Comparison of ENCODE assay signal across 8 mouse cellular contexts in the genomic region with DNA sequence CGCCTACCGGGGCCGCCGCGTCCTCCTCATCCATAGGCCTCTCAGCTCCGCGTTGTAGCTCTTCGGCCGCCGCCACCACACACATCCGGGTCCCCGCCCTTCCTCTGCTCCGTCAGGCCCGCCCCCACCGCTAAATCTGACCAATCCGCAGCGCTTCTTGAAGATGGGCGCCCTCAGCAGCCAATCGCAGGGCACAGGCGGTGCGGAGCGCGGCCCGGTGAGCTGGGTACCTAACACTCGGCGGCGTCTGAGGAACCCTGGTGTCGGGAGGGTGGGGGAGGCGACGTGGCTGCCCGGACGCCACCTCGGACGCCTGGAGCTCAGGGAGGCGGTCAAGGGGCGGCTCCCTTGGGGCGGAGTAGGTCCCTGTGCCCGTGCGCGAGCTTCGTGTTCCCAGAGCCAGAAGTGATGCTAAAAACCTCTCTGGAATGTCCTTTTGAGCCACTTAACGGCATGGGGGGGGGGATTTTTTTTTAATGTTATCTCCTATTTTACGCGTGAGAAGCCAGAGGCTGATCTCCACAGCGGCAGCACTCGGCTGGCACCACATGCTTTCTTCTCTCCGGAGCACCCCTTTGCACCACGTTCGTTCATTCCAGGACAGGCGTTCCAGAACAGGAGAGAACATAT. TPM values are rescaled to one million over a fixed set of nuclear protein-coding genes. Genes with fewer than 3 reads are reported as not detected.
A peak's percentile ranks its signal among the peaks of the same experiment; 100 is the strongest.
DNase-seq lines count a peak whose midpoint lies in the region; ATAC-seq and TF ChIP-seq lines count a peak whose summit lies in the region.

Spryd3 (minus strand) TSS at position 106 of the 630 bp plus-strand sequence.

- H3K4me2 ChIP-seq in forebrain, embryonic 13.5 days, result peak within 1 kb of the TSS; percentile 82
- H3K4me2 ChIP-seq in liver, postnatal 0 days (ENCODE audit: low read depth, low read length), result peak within 1 kb of the TSS; percentile 98
- peak within 1 kb of the TSS; percentile 76 for H3K4me2 ChIP-seq in neural tube, embryonic 14.5 days (ENCODE audit: low read depth, low read length)

- no peaks in the 10 kb centered on the region for H3K4me1 ChIP-seq in ES-Bruce4 (ENCODE audit: control insufficient read depth, insufficient read depth, low read length)
- peaks cover 19% of the 10 kb centered on the region for H3K4me1 ChIP-seq in forebrain, embryonic 13.5 days
- peaks cover 14% of the 10 kb centered on the region for H3K4me1 ChIP-seq in liver, postnatal 0 days (ENCODE audit: insufficient read depth)
- H3K4me1 ChIP-seq in neural tube, embryonic 14.5 days (ENCODE audit: control insufficient read depth, insufficient read depth, low read length), result peaks cover 7% of the 10 kb centered on the region

- no peaks in the 10 kb centered on the region for H3K9me3 ChIP-seq in ES-Bruce4 (replicated peaks; ENCODE audit: control insufficient read depth, insufficient read depth, low read length, poor library complexity, severe bottlenecking)
- no peaks in the 10 kb centered on the region for H3K9me3 ChIP-seq in forebrain, embryonic 13.5 days (replicated peaks)
- no peaks in the 10 kb centered on the region for H3K9me3 ChIP-seq in liver, postnatal 0 days (ENCODE audit: low read length)
- no peaks in the 10 kb centered on the region for H3K9me3 ChIP-seq in neural tube, embryonic 14.5 days (ENCODE audit: control insufficient read depth, low read length)

- no peak within 1 kb of the TSS; the same call in 1 of the 2 replicates for H3K27ac ChIP-seq in ES-Bruce4 (ENCODE audit: insufficient read depth, low read length)
- peak within 1 kb of the TSS; percentile 81 for H3K27ac ChIP-seq in forebrain, embryonic 13.5 days
- peak within 1 kb of the TSS; percentile 75 for H3K27ac ChIP-seq in liver, postnatal 0 days (ENCODE audit: low read depth)
- peak within 1 kb of the TSS; percentile 81 for H3K27ac ChIP-seq in neural tube, embryonic 14.5 days (ENCODE audit: low read depth, low read length)

- DNase-seq in heart, postnatal 10 days, result peak; percentile 99
- DNase-seq in large intestine, adult 2 months (ENCODE audit: low read depth, low spot score), result peak; percentile 89
- DNase-seq in liver, postnatal 0 days, result peak; percentile 98
- DNase-seq in testis, postnatal 10 days (ENCODE audit: low spot score), result peak; percentile 97

- peak within 1 kb of the TSS; percentile 71 for H3K9ac ChIP-seq in ES-Bruce4 (ENCODE audit: low read depth, poor library complexity, severe bottlenecking)
- H3K9ac ChIP-seq in forebrain, embryonic 13.5 days, result peak within 1 kb of the TSS; percentile 84
- H3K9ac ChIP-seq in liver, postnatal 0 days (replicated peaks), result peak within 1 kb of the TSS; percentile 87
- H3K9ac ChIP-seq in neural tube, embryonic 14.5 days (replicated peaks; ENCODE audit: low read depth, low read length), result peak within 1 kb of the TSS; percentile 89

- no peaks in the 10 kb centered on the region for H3K36me3 ChIP-seq in ES-Bruce4 (ENCODE audit: control insufficient read depth, insufficient read depth, low read length, poor library complexity, severe bottlenecking)
- H3K36me3 ChIP-seq in forebrain, embryonic 13.5 days (ENCODE audit: poor library complexity, severe bottlenecking), result peaks cover 22% of the 10 kb centered on the region
- peaks cover 18% of the 10 kb centered on the region for H3K36me3 ChIP-seq in liver, postnatal 0 days (replicated peaks; ENCODE audit: insufficient read depth, low read length)
- peaks cover 11% of the 10 kb centered on the region; the same call in 1 of the 2 replicates for H3K36me3 ChIP-seq in neural tube, embryonic 14.5 days (ENCODE audit: control insufficient read depth, insufficient read depth, low read length)

- TF ChIP-seq EP300 in ES-Bruce4 (IDR thresholded peaks at IDR 0.05; ENCODE audit: insufficient read depth, low read depth, low read length), result no peak
- TF ChIP-seq EP300 in liver, postnatal 0 days (IDR thresholded peaks at IDR 0.05; ENCODE audit: low read depth), result no peak

- H3K4me3 ChIP-seq in ES-Bruce4 (ENCODE audit: low read depth, low read length), result peak within 1 kb of the TSS; percentile 80
- peak within 1 kb of the TSS; percentile 84 for H3K4me3 ChIP-seq in forebrain, embryonic 13.5 days
- H3K4me3 ChIP-seq in liver, postnatal 0 days (ENCODE audit: low read depth, low read length), result peak within 1 kb of the TSS; percentile 92
- peak within 1 kb of the TSS; percentile 71 for H3K4me3 ChIP-seq in neural tube, embryonic 14.5 days (ENCODE audit: low read depth, low read length)

- under 1% methylated on average over 46 of the region's 50 CpGs for WGBS in forebrain, embryonic 13.5 days
- WGBS in large intestine, adult 2 months, result under 1% methylated on average over 50 of the region's 50 CpGs
- 1% methylated on average over 48 of the region's 50 CpGs for WGBS in liver, postnatal 0 days (ENCODE audit: insufficient replicate concordance)
- under 1% methylated on average over 49 of the region's 50 CpGs for WGBS in neural tube, embryonic 14.5 days

- TF ChIP-seq POLR2A in ES-Bruce4 (IDR thresholded peaks at IDR 0.05; ENCODE audit: insufficient read depth, low read length), result no peak

- no peaks in the 10 kb centered on the region for H3K27me3 ChIP-seq in ES-Bruce4 (ENCODE audit: control insufficient read depth, insufficient read depth, low read length, poor library complexity, severe bottlenecking)
- H3K27me3 ChIP-seq in forebrain, embryonic 13.5 days, result 0 out of 2 replicates have a peak, but pooled peaks cover 6% of the 10 kb centered on the region
- H3K27me3 ChIP-seq in liver, postnatal 0 days (ENCODE audit: insufficient read depth, low read length), result no peaks in the 10 kb centered on the region
- no peaks in the 10 kb centered on the region for H3K27me3 ChIP-seq in neural tube, embryonic 14.5 days (ENCODE audit: control insufficient read depth, insufficient read depth, low read length)

- peak; percentile 100 for ATAC-seq in cerebellum, adult (ENCODE audit: insufficient number of reproducible peaks, low FRiP score, low TSS enrichment)
- ATAC-seq in forebrain, embryonic 13.5 days, result peak; percentile 100
- ATAC-seq in liver, postnatal 0 days, result peak; percentile 100
- peak; percentile 99 for ATAC-seq in neural tube, embryonic 14.5 days (ENCODE audit: low read depth)

- TF ChIP-seq CTCF in ES-Bruce4 (IDR thresholded peaks at IDR 0.05; ENCODE audit: low read depth, low read length), result no peak
- TF ChIP-seq CTCF in liver, postnatal 0 days (IDR thresholded peaks at IDR 0.05; ENCODE audit: low read depth), result no peak

- intact Hi-C loops in heart, postnatal 10 days (cut with DNase I), result no loop called here

RNA-seq across cellular contexts. Expression of gene Spryd3, which starts in this region (rescaled TPM):
- polyA plus RNA-seq in ES-Bruce4 (2011; ENCODE audit: insufficient read depth, insufficient read length, low read depth, missing spikeins), result 11.7 and 15.1 TPM in 2 replicates
- 21.7 and 25.4 TPM in 2 replicates for polyA plus RNA-seq in forebrain, embryonic 13.5 days (2015; fragmentation: Nextera tagmentation; extraction: Ambion mirVana)
- total RNA-seq in heart, postnatal 10 days (2021), result 10 to 100 TPM; 19.1 to 22.2 TPM
- 32.1 and 35.9 TPM in 2 replicates for polyA plus RNA-seq in large intestine, adult 2 months (2012; rRNA removed)
- polyA plus RNA-seq in liver, postnatal 0 days (2015; fragmentation: Nextera tagmentation; extraction: Ambion mirVana), result 9.2 and 10.0 TPM in 2 replicates
- 59.6 and 61.8 TPM in 2 replicates for polyA plus RNA-seq in neural tube, embryonic 14.5 days (2014; fragmentation: Nextera tagmentation; extraction: Ambion mirVana)
